Mouse (Mus musculus): ENCODE measurements around the gene Pclaf. TPM values are rescaled to one million over a fixed set of nuclear protein-coding genes. Genes with fewer than 3 reads are reported as not detected.

Gene Pclaf
- polyA plus RNA-seq (2012; rRNA removed) = 75.1 and 109 TPM in 2 replicates
- polyA plus RNA-seq (2014; fragmentation: Nextera tagmentation; extraction: Ambion mirVana) = 115 and 116 TPM in 2 replicates

- peaks cover 5% of the 10 kb centered on the region; the same call in 1 of the 2 replicates for H3K4me1 ChIP-seq (ENCODE audit: control insufficient read depth, insufficient read depth, low read length)
- ATAC-seq (ENCODE audit: low FRiP score, low read depth) = peak; percentile 95
- no peak for TF ChIP-seq POLR2A (IDR thresholded peaks at IDR 0.05; ENCODE audit: borderline replicate concordance, extremely low read depth, insufficient read depth, insufficient read length)
- peak within 1 kb of the TSS; percentile 62 for H3K9ac ChIP-seq (ENCODE audit: low read depth, low read length, severe bottlenecking)
- no peaks in the 10 kb centered on the region for H3K9me3 ChIP-seq (ENCODE audit: control insufficient read depth, low read length)
- H3K4me2 ChIP-seq (replicated peaks; ENCODE audit: low read depth, low read length, severe bottlenecking) = peak within 1 kb of the TSS; percentile 75
- H3K27me3 ChIP-seq (ENCODE audit: control insufficient read depth, insufficient read depth, low read length) = no peaks in the 10 kb centered on the region
- H3K4me3 ChIP-seq (replicated peaks; ENCODE audit: low read length) = peak within 1 kb of the TSS; percentile 49
- 0 out of 2 replicates have a peak within 1 kb of the TSS, but pooled peaks have one; percentile 33 for H3K27ac ChIP-seq (replicated peaks; ENCODE audit: low read depth, low read length)
- 1% methylated on average over 21 of the region's 21 CpGs for WGBS
- DNase-seq (ENCODE audit: low spot score) = peak; percentile 96
- H3K36me3 ChIP-seq (ENCODE audit: control insufficient read depth, insufficient read depth, low read length) = peaks cover 19% of the 10 kb centered on the region
These were observed at the start of gene Pclaf for GRCm38 (mm10) chr9:65890143-65890628. TSS of gene Pclaf (plus strand) at chr9:65890237.

- no peak for ATAC-seq (ENCODE audit: low FRiP score, low read depth)
- DNase-seq (ENCODE audit: low spot score) = no peak
- Histone ChIP-seq H3K4me1 (ENCODE audit: control insufficient read depth, insufficient read depth, low read length) (no peaks in the 10 kb centered on the region), H3K36me3 (ENCODE audit: control insufficient read depth, insufficient read depth, low read length) (peaks cover 13% of the 10 kb centered on the region), H3K9me3 (ENCODE audit: control insufficient read depth, low read length) (no peaks in the 10 kb centered on the region), H3K27ac (replicated peaks; ENCODE audit: low read depth, low read length) (no peak overlapping the region), H3K9ac (ENCODE audit: low read depth, low read length, severe bottlenecking) (no peak overlapping the region), H3K4me3 (replicated peaks; ENCODE audit: low read length) (no peak overlapping the region), H3K4me2 (replicated peaks; ENCODE audit: low read depth, low read length, severe bottlenecking) (no peak overlapping the region), H3K27me3 (ENCODE audit: control insufficient read depth, insufficient read depth, low read length) (no peaks in the 10 kb centered on the region)
- no peak for TF ChIP-seq POLR2A (IDR thresholded peaks at IDR 0.05; ENCODE audit: borderline replicate concordance, extremely low read depth, insufficient read depth, insufficient read length)
- 89% methylated on average over 7 of the region's 7 CpGs for WGBS
These were observed 45.4 kb upstream of the Pclaf start for GRCm38 (mm10) chr9:65844421-65845165.

GRCm38 (mm10) chr9:65848154-65848553 is 41.9 kb upstream of the Pclaf start:
- no peak for TF ChIP-seq POLR2A (IDR thresholded peaks at IDR 0.05; ENCODE audit: borderline replicate concordance, extremely low read depth, insufficient read depth, insufficient read length)
- no peak overlapping the region for H3K4me3 ChIP-seq (replicated peaks; ENCODE audit: low read length)
- no peaks in the 10 kb centered on the region for H3K4me1 ChIP-seq (ENCODE audit: control insufficient read depth, insufficient read depth, low read length)
- no peaks in the 10 kb centered on the region for H3K9me3 ChIP-seq (ENCODE audit: control insufficient read depth, low read length)
- H3K9ac ChIP-seq (ENCODE audit: low read depth, low read length, severe bottlenecking) = no peak overlapping the region
- 0 out of 2 replicates have a peak overlapping the region, but pooled peaks have one; percentile 5 for H3K27ac ChIP-seq (replicated peaks; ENCODE audit: low read depth, low read length)
- no peak overlapping the region for H3K4me2 ChIP-seq (replicated peaks; ENCODE audit: low read depth, low read length, severe bottlenecking)
- peak; percentile 76 for DNase-seq (ENCODE audit: low spot score)
- peaks cover 24% of the 10 kb centered on the region for H3K36me3 ChIP-seq (ENCODE audit: control insufficient read depth, insufficient read depth, low read length)
- H3K27me3 ChIP-seq (ENCODE audit: control insufficient read depth, insufficient read depth, low read length) = no peaks in the 10 kb centered on the region
- ATAC-seq (ENCODE audit: low FRiP score, low read depth) = peak; percentile 34; the same call in 1 of the 2 replicates

- no peak overlapping the region for H3K4me2 ChIP-seq (replicated peaks; ENCODE audit: low read depth, low read length, severe bottlenecking)
- H3K27me3 ChIP-seq (ENCODE audit: control insufficient read depth, insufficient read depth, low read length) = no peaks in the 10 kb centered on the region
- no peak overlapping the region for H3K4me3 ChIP-seq (replicated peaks; ENCODE audit: low read length)
- no peaks in the 10 kb centered on the region for H3K9me3 ChIP-seq (ENCODE audit: control insufficient read depth, low read length)
- no peak for ATAC-seq (ENCODE audit: low FRiP score, low read depth)
- H3K27ac ChIP-seq (replicated peaks; ENCODE audit: low read depth, low read length) = no peak overlapping the region
- no peak for TF ChIP-seq POLR2A (IDR thresholded peaks at IDR 0.05; ENCODE audit: borderline replicate concordance, extremely low read depth, insufficient read depth, insufficient read length)
- 8% methylated on average over 1 of the region's 1 CpGs for WGBS
- no peaks in the 10 kb centered on the region for H3K4me1 ChIP-seq (ENCODE audit: control insufficient read depth, insufficient read depth, low read length)
- no peak overlapping the region for H3K9ac ChIP-seq (ENCODE audit: low read depth, low read length, severe bottlenecking)
- DNase-seq (ENCODE audit: low spot score) = peak; percentile 71
- peaks cover 35% of the 10 kb centered on the region for H3K36me3 ChIP-seq (ENCODE audit: control insufficient read depth, insufficient read depth, low read length)
These were observed 39.8 kb upstream of the Pclaf start for GRCm38 (mm10) chr9:65850203-65850602.

GRCm38 (mm10) chr9:65859656-65860055 is 30.4 kb upstream of the Pclaf start:
- peaks cover 68% of the 10 kb centered on the region for H3K36me3 ChIP-seq (ENCODE audit: control insufficient read depth, insufficient read depth, low read length)

More at GRCm38 (mm10) chr9:65859656-65860055, 30.4 kb upstream of the Pclaf start:
- ATAC-seq (ENCODE audit: low FRiP score, low read depth) = no peak
- no peak overlapping the region for H3K4me3 ChIP-seq (replicated peaks; ENCODE audit: low read length)
- no peak overlapping the region for H3K9ac ChIP-seq (ENCODE audit: low read depth, low read length, severe bottlenecking)
- no peak overlapping the region for H3K4me2 ChIP-seq (replicated peaks; ENCODE audit: low read depth, low read length, severe bottlenecking)
- no peaks in the 10 kb centered on the region for H3K27me3 ChIP-seq (ENCODE audit: control insufficient read depth, insufficient read depth, low read length)
- TF ChIP-seq POLR2A (IDR thresholded peaks at IDR 0.05; ENCODE audit: borderline replicate concordance, extremely low read depth, insufficient read depth, insufficient read length) = no peak
- H3K4me1 ChIP-seq (ENCODE audit: control insufficient read depth, insufficient read depth, low read length) = no peaks in the 10 kb centered on the region
- 56% methylated on average over 1 of the region's 1 CpGs for WGBS
- no peaks in the 10 kb centered on the region for H3K9me3 ChIP-seq (ENCODE audit: control insufficient read depth, low read length)
- DNase-seq (ENCODE audit: low spot score) = no peak
- no peak overlapping the region for H3K27ac ChIP-seq (replicated peaks; ENCODE audit: low read depth, low read length)

Data from limb, embryonic 14.5 days (tissue).